Mouse (Mus musculus): ENCODE measurements around the gene Thap3. TPM values are rescaled to one million over a fixed set of nuclear protein-coding genes. Genes with fewer than 3 reads are reported as not detected.

Gene Thap3
- polyA plus RNA-seq, 1 experiment from 2014 or later, result 20.4 TPM

DNA sequence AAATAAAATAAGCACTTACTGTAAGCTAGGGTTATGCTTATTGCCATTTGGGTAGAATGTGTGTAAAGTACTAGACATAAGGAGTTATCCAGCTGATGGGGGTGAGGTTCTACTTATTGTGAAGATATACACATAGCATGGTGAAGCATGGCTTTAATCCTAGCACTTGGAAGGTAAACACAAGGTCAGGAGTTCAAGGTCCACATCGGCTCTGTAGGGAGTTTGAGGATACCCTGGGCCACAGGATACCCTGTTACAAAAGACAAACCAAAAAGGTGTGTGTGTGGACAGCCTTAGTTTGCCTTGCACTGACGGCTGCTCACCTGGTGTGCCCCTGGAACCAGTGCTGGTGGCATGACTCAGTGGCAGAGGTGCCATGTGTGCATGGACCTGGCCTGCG lies 50.7 kb downstream of the Thap3 start:
- H3K9me3 ChIP-seq (ENCODE audit: control insufficient read depth, low read length), result no peaks in the 10 kb centered on the region
- H3K36me3 ChIP-seq (ENCODE audit: control insufficient read depth, insufficient read depth, low read length), result no peaks in the 10 kb centered on the region
- DNase-seq (ENCODE audit: low spot score), result no peak
- ATAC-seq (ENCODE audit: low FRiP score), result no peak
- peaks cover 3% of the 10 kb centered on the region; the same call in 1 of the 2 replicates for H3K4me1 ChIP-seq (replicated peaks; ENCODE audit: control insufficient read depth, insufficient read depth, low read length)
- WGBS, result 94% methylated on average over 3 of the region's 3 CpGs
- H3K4me2 ChIP-seq (replicated peaks; ENCODE audit: low read depth, low read length), result no peak overlapping the region
- H3K9ac ChIP-seq (ENCODE audit: low read depth, low read length), result no peak overlapping the region
- no peak overlapping the region for H3K27ac ChIP-seq (ENCODE audit: low read depth, low read length)
- no peak overlapping the region for H3K4me3 ChIP-seq (ENCODE audit: low read depth, low read length)
- no peaks in the 10 kb centered on the region for H3K27me3 ChIP-seq (ENCODE audit: control insufficient read depth, insufficient read depth, low read length)

DNA sequence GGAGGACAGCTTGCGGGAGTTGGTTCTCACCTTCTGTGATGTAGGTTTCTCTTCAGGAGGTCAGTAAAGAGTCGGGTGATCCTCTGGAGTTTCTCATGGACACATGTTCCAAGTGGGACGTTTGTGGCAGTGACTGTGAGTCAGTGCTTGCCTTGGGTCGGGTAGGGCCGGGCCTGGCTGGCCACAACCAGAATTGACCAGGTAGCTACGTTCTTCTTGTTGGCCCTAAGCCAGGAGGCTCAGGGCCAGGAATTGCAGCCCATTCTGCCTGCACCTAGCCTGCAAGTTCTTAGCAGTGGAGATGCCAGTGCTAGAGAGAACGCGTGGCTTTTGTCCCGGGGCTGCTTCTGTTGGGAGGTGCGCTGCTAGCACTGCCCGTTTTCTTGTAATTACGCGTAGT lies 51.4 kb downstream of the Thap3 start:
- H3K9me3 ChIP-seq (ENCODE audit: control insufficient read depth, low read length), result no peaks in the 10 kb centered on the region
- H3K36me3 ChIP-seq (ENCODE audit: control insufficient read depth, insufficient read depth, low read length), result no peaks in the 10 kb centered on the region
- no peak overlapping the region for H3K4me3 ChIP-seq (ENCODE audit: low read depth, low read length)
- H3K4me1 ChIP-seq (replicated peaks; ENCODE audit: control insufficient read depth, insufficient read depth, low read length), result peaks cover 3% of the 10 kb centered on the region; the same call in 1 of the 2 replicates
- H3K4me2 ChIP-seq (replicated peaks; ENCODE audit: low read depth, low read length), result no peak overlapping the region
- H3K9ac ChIP-seq (ENCODE audit: low read depth, low read length), result no peak overlapping the region
- H3K27me3 ChIP-seq (ENCODE audit: control insufficient read depth, insufficient read depth, low read length), result no peaks in the 10 kb centered on the region
- WGBS, result 96% methylated on average over 13 of the region's 13 CpGs
- ATAC-seq (ENCODE audit: low FRiP score), result no peak
- H3K27ac ChIP-seq (ENCODE audit: low read depth, low read length), result no peak overlapping the region
- DNase-seq (ENCODE audit: low spot score), result no peak

DNA sequence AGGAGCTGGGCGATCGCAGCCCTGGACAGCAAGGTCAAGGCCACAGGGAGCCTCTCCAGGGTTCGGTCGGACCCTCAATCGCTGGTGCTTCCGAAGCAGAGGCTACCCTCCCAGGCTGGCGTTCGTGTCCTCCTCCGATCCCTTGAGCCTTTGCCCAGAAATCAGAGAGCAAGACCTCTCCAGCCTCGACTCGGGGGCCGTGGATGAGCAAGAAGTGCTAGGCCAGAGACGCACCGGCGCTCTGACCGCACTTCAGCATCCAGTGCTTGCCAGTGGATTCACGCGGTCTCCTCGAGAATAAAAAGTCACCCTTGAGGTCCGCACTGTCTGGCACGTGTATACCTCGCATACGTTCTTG lies 54.6 kb downstream of the Thap3 start:
- no peak overlapping the region for H3K27ac ChIP-seq (ENCODE audit: low read depth, low read length)
- H3K4me1 ChIP-seq (replicated peaks; ENCODE audit: control insufficient read depth, insufficient read depth, low read length), result peaks cover 3% of the 10 kb centered on the region; the same call in 1 of the 2 replicates
- H3K4me2 ChIP-seq (replicated peaks; ENCODE audit: low read depth, low read length), result peak overlapping the region; percentile 96
- peak overlapping the region; percentile 96 for H3K9ac ChIP-seq (ENCODE audit: low read depth, low read length)
- H3K27me3 ChIP-seq (ENCODE audit: control insufficient read depth, insufficient read depth, low read length), result no peaks in the 10 kb centered on the region
- no peak for DNase-seq (ENCODE audit: low spot score)
- peak overlapping the region; percentile 100 for H3K4me3 ChIP-seq (ENCODE audit: low read depth, low read length)
- WGBS, result 2% methylated on average over 23 of the region's 23 CpGs
- H3K9me3 ChIP-seq (ENCODE audit: control insufficient read depth, low read length), result no peaks in the 10 kb centered on the region
- no peak for ATAC-seq (ENCODE audit: low FRiP score)
- H3K36me3 ChIP-seq (ENCODE audit: control insufficient read depth, insufficient read depth, low read length), result no peaks in the 10 kb centered on the region

DNA sequence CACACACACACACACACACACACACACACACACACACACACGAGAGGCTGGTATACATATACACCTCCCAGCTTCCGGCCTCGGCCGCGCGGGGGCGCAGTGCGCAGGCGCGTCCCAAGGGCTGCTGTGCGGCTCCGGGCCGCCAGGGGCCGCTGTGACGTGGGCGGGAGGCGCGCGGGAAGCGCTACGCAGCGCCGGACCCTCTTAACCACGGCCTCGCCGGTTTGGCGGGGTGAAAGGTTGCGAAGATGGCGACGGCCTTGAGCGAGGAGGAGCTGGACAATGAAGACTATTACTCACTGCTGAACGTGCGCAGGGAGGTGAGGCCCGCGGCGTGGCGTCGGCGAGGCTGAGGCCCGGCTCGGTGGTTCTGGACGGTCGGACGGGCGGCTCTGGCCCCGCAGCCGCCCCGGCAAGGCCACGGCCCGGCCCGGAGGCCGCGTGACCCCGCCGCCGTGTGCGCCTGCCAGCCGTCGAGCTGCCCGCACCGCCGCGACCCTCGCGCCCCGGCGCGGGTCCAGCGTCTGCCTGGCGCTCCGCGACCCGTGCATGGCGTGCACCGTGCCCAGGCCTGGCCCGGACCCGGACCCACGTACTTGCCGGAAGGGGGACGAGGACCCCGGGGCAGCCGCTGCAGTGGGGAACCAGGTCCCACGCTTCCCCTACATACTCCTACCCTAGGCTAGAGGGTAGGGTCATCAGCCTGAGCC lies 55.1 kb downstream of the Thap3 start, which contains the start of gene Dnajc11:
Dnajc11 (plus strand) TSS at position 187 of the 710 bp plus-strand sequence.
- no peaks in the 10 kb centered on the region for H3K27me3 ChIP-seq (ENCODE audit: control insufficient read depth, insufficient read depth, low read length)
- peaks cover 3% of the 10 kb centered on the region; the same call in 1 of the 2 replicates for H3K4me1 ChIP-seq (replicated peaks; ENCODE audit: control insufficient read depth, insufficient read depth, low read length)
- peak within 1 kb of the TSS; percentile 96 for H3K4me2 ChIP-seq (replicated peaks; ENCODE audit: low read depth, low read length)
- peak within 1 kb of the TSS; percentile 54; the same call in 1 of the 2 replicates for H3K27ac ChIP-seq (ENCODE audit: low read depth, low read length)
- DNase-seq (ENCODE audit: low spot score), result peak; percentile 97
- no peaks in the 10 kb centered on the region for H3K9me3 ChIP-seq (ENCODE audit: control insufficient read depth, low read length)
- under 1% methylated on average over 54 of the region's 83 CpGs for WGBS
- peak; percentile 91 for ATAC-seq (ENCODE audit: low FRiP score)
- H3K4me3 ChIP-seq (ENCODE audit: low read depth, low read length), result peak within 1 kb of the TSS; percentile 100
- H3K36me3 ChIP-seq (ENCODE audit: control insufficient read depth, insufficient read depth, low read length), result no peaks in the 10 kb centered on the region
- H3K9ac ChIP-seq (ENCODE audit: low read depth, low read length), result peak within 1 kb of the TSS; percentile 96

Other genes starting within 250 kb of the Thap3 start
- 117 and 130 TPM in 2 replicates for gene Camta1, start 127.1 kb downstream of the Thap3 start, polyA plus RNA-seq (2014; fragmentation: Nextera tagmentation; extraction: Ambion mirVana)
- 73.8 and 80.1 TPM in 2 replicates for gene Dnajc11, start 55.3 kb downstream of the Thap3 start, polyA plus RNA-seq (2014; fragmentation: Nextera tagmentation; extraction: Ambion mirVana)
- gene Phf13, start 7.3 kb upstream of the Thap3 start, polyA plus RNA-seq (2014; fragmentation: Nextera tagmentation; extraction: Ambion mirVana), result 15.2 and 19.4 TPM in 2 replicates
- gene Klhl21, start 19.8 kb upstream of the Thap3 start, polyA plus RNA-seq (2014; fragmentation: Nextera tagmentation; extraction: Ambion mirVana), result 2.7 and 3.0 TPM in 2 replicates
- gene Zbtb48, start 38.7 kb upstream of the Thap3 start, polyA plus RNA-seq (2014; fragmentation: Nextera tagmentation; extraction: Ambion mirVana), result 18.0 and 19.6 TPM in 2 replicates
- gene Tas1r1, start 49.6 kb upstream of the Thap3 start, polyA plus RNA-seq (2014; fragmentation: Nextera tagmentation; extraction: Ambion mirVana), result 0.62 and 0.84 TPM in 2 replicates
- 23.2 and 25.6 TPM in 2 replicates for gene Nol9, start 50.3 kb upstream of the Thap3 start, polyA plus RNA-seq (2014; fragmentation: Nextera tagmentation; extraction: Ambion mirVana)
- 4.0 and 4.6 TPM in 2 replicates for gene Plekhg5, start 83.5 kb upstream of the Thap3 start, polyA plus RNA-seq (2014; fragmentation: Nextera tagmentation; extraction: Ambion mirVana)
- gene Tnfrsf25, start 126.9 kb upstream of the Thap3 start, polyA plus RNA-seq (2014; fragmentation: Nextera tagmentation; extraction: Ambion mirVana), result 0.18 and 0.28 TPM in 2 replicates
- 1.4 and 2.0 TPM in 2 replicates for gene Espn, start 163.4 kb upstream of the Thap3 start, polyA plus RNA-seq (2014; fragmentation: Nextera tagmentation; extraction: Ambion mirVana)
- 2.7 and 4.3 TPM in 2 replicates for gene Hes2, start 169.9 kb upstream of the Thap3 start, polyA plus RNA-seq (2014; fragmentation: Nextera tagmentation; extraction: Ambion mirVana)
- 116 and 125 TPM in 2 replicates for gene Acot7, start 189.1 kb upstream of the Thap3 start, polyA plus RNA-seq (2014; fragmentation: Nextera tagmentation; extraction: Ambion mirVana)